Mouse (Mus musculus): Measurements from ENCODE around the gene Top2b.

- TF ChIP-seq CTCF (IDR thresholded peaks at IDR 0.05) (0 out of 2 replicates have a peak, but pooled peaks have one; percentile 4), EP300 (IDR thresholded peaks at IDR 0.05) (no peak)
Measured at GRCm38 (mm10) chr14:16364878-16365337, at the start of gene Top2b.

Data from lung, postnatal 0 days (tissue).